Comparison of ENCODE assay signal across 25 mouse cellular contexts in the genomic region with DNA sequence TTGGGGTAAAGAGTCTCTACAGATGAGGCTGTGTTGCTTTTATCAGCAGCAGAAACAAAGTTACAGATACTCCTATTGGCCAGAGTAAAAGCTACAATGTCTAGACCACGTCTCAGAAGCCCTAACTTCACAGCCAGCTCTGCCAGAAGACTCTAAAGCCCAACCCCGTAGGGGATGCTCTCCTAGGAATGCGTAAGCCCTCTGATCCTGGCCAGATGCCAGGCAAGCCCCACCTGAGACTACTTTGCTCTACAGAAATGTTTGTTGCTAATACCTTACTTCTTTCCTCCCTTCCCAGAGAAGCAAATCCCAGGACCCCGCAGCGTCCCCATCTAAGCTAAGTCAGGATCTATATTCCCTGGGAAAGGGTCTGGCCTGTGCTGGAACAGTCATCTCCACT. TPM values are rescaled to one million over a fixed set of nuclear protein-coding genes. Genes with fewer than 3 reads are reported as not detected.
"Had no signal": no experiment of that assay in that cellular context is flagged by ENCODE, and none has a peak within 500 bp of the region (broad histone marks: within the 10 kb centered on the region; RNA-seq: fewer than 3 reads in every experiment).

No protein-coding gene starts in this region.

- H3K4me2 ChIP-seq: limb, embryonic 13.5 days; liver, embryonic 13.5 days; midbrain, embryonic 15.5 days; neural tube, embryonic 12.5 days; neural tube, embryonic 15.5 days had no signal

- ATAC-seq: intestine, embryonic 16.5 days; lung, postnatal 0 days; midbrain, embryonic 15.5 days had no signal

- H3K27ac ChIP-seq: limb, embryonic 13.5 days; liver, embryonic 13.5 days; midbrain, embryonic 10.5 days; midbrain, embryonic 15.5 days; neural tube, embryonic 12.5 days; neural tube, embryonic 15.5 days; stomach, postnatal 0 days had no signal

- H3K9ac ChIP-seq: limb, embryonic 13.5 days; liver, embryonic 13.5 days; midbrain, embryonic 15.5 days; neural tube, embryonic 12.5 days; neural tube, embryonic 15.5 days had no signal

- DNase-seq: kidney, adult 18-20 months; kidney, adult 9 months; kidney, postnatal 14 days; kidney, postnatal 4 days; left cerebral cortex, postnatal 4 days; liver, embryonic 13.5 days; lung, adult 2 months; right cerebral cortex, adult 18-20 months; right cerebral cortex, postnatal 25 days; thymus, adult 18-20 months; thymus, postnatal 36 days had no signal

- H3K9me3 ChIP-seq: limb, embryonic 13.5 days; liver, embryonic 13.5 days; megakaryocyte, embryonic 14.5 days; midbrain, embryonic 10.5 days; midbrain, embryonic 15.5 days; neural tube, embryonic 12.5 days; neural tube, embryonic 15.5 days had no signal

- H3K4me3 ChIP-seq: limb, embryonic 13.5 days; liver, embryonic 13.5 days; megakaryocyte, embryonic 14.5 days; midbrain, embryonic 10.5 days; midbrain, embryonic 15.5 days; neural tube, embryonic 12.5 days; neural tube, embryonic 15.5 days had no signal

- H3K36me3 ChIP-seq: limb, embryonic 13.5 days; liver, embryonic 13.5 days; midbrain, embryonic 10.5 days; midbrain, embryonic 15.5 days; neural tube, embryonic 12.5 days; neural tube, embryonic 15.5 days had no signal

RNA-seq across cellular contexts. Expression of gene Pou3f1, which starts 8.7 kb away (rescaled TPM):
- total RNA-seq: liver, adult 2 months had no signal
- polyA plus RNA-seq: liver, adult 2 months; liver, embryonic 13.5 days; liver, embryonic 16.5 days had no signal

RNA-seq across cellular contexts. Expression of gene 3100002H09Rik, which starts 37.3 kb away (rescaled TPM):
- total RNA-seq: liver, adult 2 months had no signal
- polyA plus RNA-seq: intestine, embryonic 16.5 days; liver, adult 2 months; liver, embryonic 13.5 days; liver, embryonic 16.5 days; lung, adult 2 months; lung, postnatal 0 days; small intestine, adult 2 months; spleen, adult 2 months; stomach, postnatal 0 days; urinary bladder, adult 2 months had no signal
